Mouse (Mus musculus) brain, embryonic 14.5 days (tissue): ENCODE measurements at regions not wholly inside any gene's neighbourhood (a gene's known extent, or its start where the extent isn't known, plus 50 kb on each side); places are given as distances from the start of the nearest gene placed in this dataset.

ENCODE experiments used
- CTCF ChIP-seq: fragments of 200-500 bp; IDR thresholded peaks from 2 replicates; pipeline ENCODE4 v1.5.1; 2012; ENCODE audit warnings: inconsistent platforms, mild to moderate bottlenecking, moderate library complexity, borderline replicate concordance; ENCODE audit not compliant: insufficient read depth, insufficient read length; ENCODE audit errors: extremely low read depth
- POLR2A ChIP-seq: fragments of 200-500 bp; IDR thresholded peaks from 2 replicates; pipeline ENCODE4 v1.6.1; 2012; ENCODE audit warnings: mild to moderate bottlenecking, inconsistent platforms, borderline replicate concordance; ENCODE audit not compliant: poor library complexity, insufficient read depth, insufficient read length, severe bottlenecking; ENCODE audit errors: extremely low read depth

DNA sequence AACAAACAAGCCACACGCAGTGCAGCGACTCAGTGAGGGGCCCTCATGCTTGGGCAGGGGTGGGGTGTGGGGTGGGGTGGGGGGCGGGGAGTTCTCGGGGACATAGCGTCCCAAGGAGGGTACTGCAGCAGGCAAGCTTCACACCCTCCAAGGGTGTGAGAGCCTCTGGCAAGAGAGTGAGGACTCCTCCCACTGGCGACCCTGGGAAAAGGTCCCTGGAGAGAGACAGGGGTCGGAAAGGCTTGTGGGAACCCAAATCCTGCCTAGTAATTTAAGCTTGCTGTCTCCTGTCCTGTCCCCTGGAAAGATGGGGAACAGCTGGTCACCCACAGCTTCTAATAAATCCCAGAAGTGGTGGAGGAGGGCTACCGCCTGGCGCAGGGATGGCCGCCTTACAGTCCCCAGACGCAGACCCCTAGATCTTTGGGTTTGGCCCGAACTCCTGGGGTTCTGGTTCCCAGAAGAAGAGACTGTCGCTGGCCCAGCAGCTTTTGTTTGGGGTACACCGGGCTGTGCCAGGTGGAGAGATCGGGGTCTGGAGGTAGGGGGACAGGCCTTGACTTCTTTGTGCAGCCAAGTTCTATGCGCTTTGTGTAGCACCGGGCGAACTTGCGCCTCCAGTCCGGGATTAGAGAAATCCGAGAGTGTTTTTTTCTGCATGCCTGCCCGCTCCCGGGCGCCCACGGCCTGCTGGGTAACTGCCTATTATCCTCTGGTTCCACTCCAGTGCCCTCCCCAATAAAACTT lies 56.1 kb downstream of the Uncx start:
- no peak for TF ChIP-seq POLR2A
- peak; percentile 18; the same call in 1 of the 2 replicates for TF ChIP-seq CTCF
